In the genomic region with DNA sequence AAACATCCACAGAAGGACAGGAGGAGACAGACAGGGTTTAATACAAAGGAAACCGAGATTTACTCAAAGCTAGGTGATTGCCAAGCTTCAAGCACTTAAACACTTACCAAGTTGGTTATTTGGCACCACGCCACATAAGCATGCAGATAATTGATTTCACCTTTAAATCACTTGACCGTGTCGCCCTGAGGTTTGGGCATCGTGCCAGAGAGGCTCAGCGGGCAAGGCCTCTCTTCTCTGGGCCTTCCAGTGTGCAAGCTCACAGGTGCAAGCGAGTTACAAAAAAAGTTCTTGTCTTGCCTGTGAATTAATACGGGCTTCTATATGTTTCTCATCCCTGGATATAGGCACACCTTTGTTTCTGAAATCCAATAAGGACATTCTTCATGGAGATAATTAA, we compare ENCODE assay signal across 10 mouse cellular contexts.
A peak's percentile ranks its signal among the peaks of the same experiment; 100 is the strongest.
DNase-seq lines count a peak whose midpoint lies in the region; ATAC-seq lines count a peak whose summit lies in the region.
"Had no signal": no experiment of that assay in that cellular context is flagged by ENCODE, and none has a peak within 500 bp of the region (broad histone marks: within the 10 kb centered on the region; RNA-seq: fewer than 3 reads in every experiment).

No protein-coding gene starts in this region.

- H3K9me3 ChIP-seq in liver, embryonic 12.5 days (replicated peaks) = no peaks in the 10 kb centered on the region
- H3K9me3 ChIP-seq in lung, embryonic 16.5 days (ENCODE audit: control insufficient read depth, low read length) = no peaks in the 10 kb centered on the region
- no peaks in the 10 kb centered on the region for H3K9me3 ChIP-seq in hindbrain, embryonic 14.5 days (ENCODE audit: control insufficient read depth, low read length)
- H3K9me3 ChIP-seq: liver, embryonic 15.5 days had no signal

- no peak overlapping the region for H3K9ac ChIP-seq in liver, embryonic 12.5 days
- no peak overlapping the region for H3K9ac ChIP-seq in lung, embryonic 16.5 days (ENCODE audit: low read length)
- no peak overlapping the region for H3K9ac ChIP-seq in hindbrain, embryonic 14.5 days
- H3K9ac ChIP-seq: liver, embryonic 15.5 days had no signal

- ATAC-seq in liver, embryonic 12.5 days = no peak
- ATAC-seq in lung, embryonic 16.5 days (ENCODE audit: low read depth) = peak; percentile 83
- no peak for ATAC-seq in hindbrain, embryonic 14.5 days (ENCODE audit: low FRiP score)
- ATAC-seq: activated CD4-positive, CD25-positive, alpha-beta regulatory T cell, adult 4 months had no signal

- 76% methylated on average over 8 of the region's 8 CpGs for WGBS in liver, embryonic 12.5 days (ENCODE audit: insufficient replicate concordance)
- 27% methylated on average over 8 of the region's 8 CpGs for WGBS in lung, embryonic 16.5 days
- WGBS in hindbrain, embryonic 14.5 days = 47% methylated on average over 8 of the region's 8 CpGs

- DNase-seq in cerebellum, postnatal 10 days = peak; percentile 73 to 80
- DNase-seq in cerebellum, adult 11 months = no peak
- DNase-seq in liver = peak; percentile 7
- peak; percentile 65 for DNase-seq in kidney, adult 18-20 months
- no peak for DNase-seq in hindbrain, embryonic 14.5 days (ENCODE audit: low spot score)
- DNase-seq in layer of hippocampus, adult 18-20 months (ENCODE audit: low spot score in 2 of 2) = no peak

- H3K36me3 ChIP-seq in liver, embryonic 12.5 days = no peaks in the 10 kb centered on the region
- no peaks in the 10 kb centered on the region for H3K36me3 ChIP-seq in lung, embryonic 16.5 days (ENCODE audit: control insufficient read depth, insufficient read depth, low read length)
- H3K36me3 ChIP-seq in hindbrain, embryonic 14.5 days (replicated peaks; ENCODE audit: control insufficient read depth, insufficient read depth) = no peaks in the 10 kb centered on the region
- H3K36me3 ChIP-seq: liver, embryonic 15.5 days had no signal

- H3K27ac ChIP-seq in liver, embryonic 12.5 days = no peak overlapping the region
- no peak overlapping the region for H3K27ac ChIP-seq in lung, embryonic 16.5 days (ENCODE audit: low read length)
- no peak overlapping the region for H3K27ac ChIP-seq in hindbrain, embryonic 14.5 days
- H3K27ac ChIP-seq: liver, embryonic 15.5 days had no signal

- no peak overlapping the region for H3K4me2 ChIP-seq in liver, embryonic 12.5 days
- H3K4me2 ChIP-seq in lung, embryonic 16.5 days (ENCODE audit: low read depth, low read length) = no peak overlapping the region
- H3K4me2 ChIP-seq in hindbrain, embryonic 14.5 days (replicated peaks) = no peak overlapping the region
- H3K4me2 ChIP-seq: liver, embryonic 15.5 days had no signal

- H3K4me1 ChIP-seq in liver, embryonic 12.5 days = no peaks in the 10 kb centered on the region
- peaks cover 12% of the 10 kb centered on the region; the same call in 1 of the 2 replicates for H3K4me1 ChIP-seq in lung, embryonic 16.5 days (replicated peaks; ENCODE audit: control insufficient read depth, insufficient read depth, low read length)
- peaks cover 14% of the 10 kb centered on the region for H3K4me1 ChIP-seq in hindbrain, embryonic 14.5 days (replicated peaks; ENCODE audit: control insufficient read depth, insufficient read depth, low read length)
- H3K4me1 ChIP-seq: liver, embryonic 15.5 days had no signal

- no peak overlapping the region for H3K4me3 ChIP-seq in liver, embryonic 12.5 days
- H3K4me3 ChIP-seq in lung, embryonic 16.5 days (ENCODE audit: low read length) = no peak overlapping the region
- H3K4me3 ChIP-seq in hindbrain, embryonic 14.5 days (replicated peaks; ENCODE audit: low read length) = no peak overlapping the region
- H3K4me3 ChIP-seq: liver, embryonic 15.5 days had no signal

- H3K27me3 ChIP-seq in liver, embryonic 12.5 days (replicated peaks) = no peaks in the 10 kb centered on the region
- no peaks in the 10 kb centered on the region for H3K27me3 ChIP-seq in lung, embryonic 16.5 days (ENCODE audit: control insufficient read depth, insufficient read depth, low read depth, low read length)
- no peaks in the 10 kb centered on the region for H3K27me3 ChIP-seq in hindbrain, embryonic 14.5 days (ENCODE audit: control insufficient read depth, insufficient read depth, low read length)
- H3K27me3 ChIP-seq: liver, embryonic 15.5 days had no signal

Comparison
In these comparisons a context has a peak if more than half of its experiments do, and no peak if none do; other contexts are left out.
1. DNase-seq: peak in cerebellum, postnatal 10 days (2 of 2), liver (single experiment) and kidney, adult 18-20 months (single experiment); none in cerebellum, adult 11 months (single experiment), hindbrain, embryonic 14.5 days (single experiment) and layer of hippocampus, adult 18-20 months (0 of 2).